ENCODE assay signal across 8 mouse cellular contexts in the genomic region with DNA sequence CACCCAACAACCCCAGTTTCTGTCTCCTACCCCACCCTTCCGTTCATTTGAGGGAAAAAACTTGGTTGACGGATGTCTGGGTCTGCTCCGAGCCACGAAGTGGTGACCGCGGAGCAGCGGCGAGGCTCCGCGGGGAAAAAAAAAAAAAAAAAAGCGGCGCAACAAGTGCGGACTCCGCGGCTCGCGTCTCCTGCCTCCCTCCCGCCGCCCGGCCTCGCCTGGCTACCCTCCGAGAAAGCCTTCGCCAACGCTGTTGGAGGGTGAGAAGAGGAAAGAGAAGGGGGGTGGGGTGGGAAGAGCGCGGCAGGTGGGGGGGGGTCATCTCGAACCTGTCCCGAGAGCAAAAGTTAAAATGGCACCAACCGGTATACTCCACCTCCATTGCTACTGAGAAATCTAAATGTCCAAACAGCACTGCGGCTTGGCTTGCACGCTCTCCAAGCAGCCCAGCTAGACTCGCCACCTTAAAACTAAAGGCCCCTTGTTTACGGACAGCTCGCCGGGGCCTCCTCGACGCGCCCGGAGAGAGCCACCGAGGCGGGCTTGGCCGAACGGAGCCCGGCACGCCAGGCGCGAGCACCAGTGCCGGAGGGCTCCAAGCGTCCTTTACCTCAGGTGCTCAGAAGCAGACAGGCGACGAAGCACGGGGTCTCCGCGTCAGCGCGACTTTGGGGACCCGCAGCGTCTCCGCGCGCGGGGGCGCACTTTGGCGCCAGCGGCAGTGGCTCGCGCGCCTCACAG. TPM values are rescaled to one million over a fixed set of nuclear protein-coding genes. Genes with fewer than 3 reads are reported as not detected.
DNase-seq lines count a peak whose midpoint lies in the region; ATAC-seq and TF ChIP-seq lines count a peak whose summit lies in the region.

No protein-coding gene starts in this region.

- 9% methylated on average over 50 of the region's 68 CpGs for WGBS in heart, embryonic 15.5 days
- 16% methylated on average over 56 of the region's 68 CpGs for WGBS in limb, embryonic 13.5 days
- WGBS in neural tube, embryonic 13.5 days, result 25% methylated on average over 38 of the region's 68 CpGs

- no peak for DNase-seq in layer of hippocampus, adult 2 months (ENCODE audit: low spot score in 2 of 2)
- no peak for DNase-seq in layer of hippocampus, adult 9-11 months
- peak; percentile 7 for DNase-seq in brain, adult 2 months (ENCODE audit: low read depth, low spot score)
- no peak for DNase-seq in layer of hippocampus, adult 18-20 months (ENCODE audit: low spot score in 2 of 2)
- DNase-seq in cerebellum, adult 9-10 months, result no peak

- H3K27me3 ChIP-seq in heart, embryonic 15.5 days, result peaks cover 61% of the 10 kb centered on the region
- peaks cover 69% of the 10 kb centered on the region for H3K27me3 ChIP-seq in limb, embryonic 13.5 days
- H3K27me3 ChIP-seq in neural tube, embryonic 13.5 days, result peaks cover 77% of the 10 kb centered on the region

- H3K27ac ChIP-seq in layer of hippocampus, adult 2 months, result no peak overlapping the region
- H3K27ac ChIP-seq in heart, embryonic 15.5 days, result peak overlapping the region; percentile 76
- no peak overlapping the region for H3K27ac ChIP-seq in limb, embryonic 13.5 days
- no peak overlapping the region for H3K27ac ChIP-seq in neural tube, embryonic 13.5 days (replicated peaks)

- H3K36me3 ChIP-seq in heart, embryonic 15.5 days, result no peaks in the 10 kb centered on the region
- H3K36me3 ChIP-seq in limb, embryonic 13.5 days, result no peaks in the 10 kb centered on the region; the same call in 1 of the 2 replicates
- no peaks in the 10 kb centered on the region for H3K36me3 ChIP-seq in neural tube, embryonic 13.5 days

- H3K4me1 ChIP-seq in heart, embryonic 15.5 days (replicated peaks), result peaks cover 6% of the 10 kb centered on the region; the same call in 1 of the 2 replicates
- 0 out of 2 replicates have a peak, but pooled peaks cover 4% of the 10 kb centered on the region for H3K4me1 ChIP-seq in limb, embryonic 13.5 days
- H3K4me1 ChIP-seq in neural tube, embryonic 13.5 days (replicated peaks), result peaks cover 26% of the 10 kb centered on the region; the same call in 1 of the 2 replicates

- no peak for TF ChIP-seq CTCF in layer of hippocampus, adult 2 months (conservative IDR thresholded peaks at IDR 0.05)

- peak overlapping the region; percentile 70 for H3K9ac ChIP-seq in heart, embryonic 15.5 days
- peak overlapping the region; percentile 68 for H3K9ac ChIP-seq in limb, embryonic 13.5 days
- no peak overlapping the region for H3K9ac ChIP-seq in neural tube, embryonic 13.5 days

- no peak for ATAC-seq in heart, embryonic 15.5 days (replicated peaks; ENCODE audit: insufficient number of reproducible peaks, insufficient read depth, low FRiP score, low read depth)
- no peak for ATAC-seq in limb, embryonic 13.5 days (ENCODE audit: low FRiP score, low read depth)
- ATAC-seq in neural tube, embryonic 13.5 days (ENCODE audit: low read depth), result 0 out of 2 replicates have a peak, but pooled peaks have one; percentile 10

- H3K9me3 ChIP-seq in heart, embryonic 15.5 days (replicated peaks), result no peaks in the 10 kb centered on the region
- H3K9me3 ChIP-seq in limb, embryonic 13.5 days, result no peaks in the 10 kb centered on the region
- H3K9me3 ChIP-seq in neural tube, embryonic 13.5 days, result no peaks in the 10 kb centered on the region

- H3K4me3 ChIP-seq in layer of hippocampus, adult 2 months, result peak overlapping the region; percentile 56
- peak overlapping the region; percentile 67 for H3K4me3 ChIP-seq in heart, embryonic 15.5 days
- H3K4me3 ChIP-seq in limb, embryonic 13.5 days, result peak overlapping the region; percentile 57
- peak overlapping the region; percentile 49 for H3K4me3 ChIP-seq in neural tube, embryonic 13.5 days

- peak overlapping the region; percentile 81 for H3K4me2 ChIP-seq in heart, embryonic 15.5 days
- peak overlapping the region; percentile 83 for H3K4me2 ChIP-seq in limb, embryonic 13.5 days (replicated peaks)
- peak overlapping the region; percentile 83 for H3K4me2 ChIP-seq in neural tube, embryonic 13.5 days

RNA-seq across cellular contexts. Expression of gene Cited1, which starts 1.7 kb away (rescaled TPM):
- 1 to 10 TPM in 1 of 2 experiments, under 1 TPM in 1; 0.72 to 1.2 TPM for total RNA-seq in layer of hippocampus, adult 2 months (2021)
- polyA plus RNA-seq in heart, embryonic 15.5 days (2015; fragmentation: Nextera tagmentation; extraction: Ambion mirVana), result 392 and 393 TPM in 2 replicates
- polyA plus RNA-seq in limb, embryonic 13.5 days (2015; fragmentation: Nextera tagmentation; extraction: Ambion mirVana), result 35.4 and 36.9 TPM in 2 replicates
- polyA plus RNA-seq in neural tube, embryonic 13.5 days (2015; fragmentation: Nextera tagmentation; extraction: Ambion mirVana), result 5.7 and 7.7 TPM in 2 replicates
- 1 to 10 TPM; 1.5 to 1.8 TPM for total RNA-seq in layer of hippocampus, adult 18-20 months (2021)

Comparison
In these comparisons a context has a peak if more than half of its experiments do, and no peak if none do; other contexts are left out.
1. RNA of gene Cited1, which starts 1.7 kb away (polyA plus RNA-seq): 392 to 393 TPM in heart, embryonic 15.5 days; 35.4 to 36.9 TPM in limb, embryonic 13.5 days and 5.7 to 7.7 TPM in neural tube, embryonic 13.5 days; every median in the first group is over 10 times any median in the second.
2. Peak in every context shown above with its lines, with median percentiles within 50 percentile points of each other: H3K4me3 ChIP-seq and H3K4me2 ChIP-seq.